Mouse (Mus musculus) heart, adult 2 months (tissue): ENCODE measurements at regions not wholly inside any gene's neighbourhood (a gene's known extent, or its start where the extent isn't known, plus 50 kb on each side); places are given as distances from the start of the nearest gene placed in this dataset.
"Not testable (repeated sequence)": the region's sequence is repeated elsewhere in the genome, so short reads cannot be mapped to it uniquely, and the experiment has no call there.

ENCODE experiments used
- DNase-seq, 2 experiments: peaks; one replicate each; pipeline ENCODE4 v3.0.0; 2021
- H3K27ac ChIP-seq: fragments of 200-600 bp; 2 replicates; pipeline ENCODE4 v1.8.1; 2022
- H3K27me3 ChIP-seq: fragments of 200-500 bp; 2 replicates; pipeline ENCODE4 v1.6.1; 2012; ENCODE audit warnings: mild to moderate bottlenecking, low read length, inconsistent platforms, mixed read lengths; ENCODE audit not compliant: control insufficient read depth, insufficient read depth
- H3K36me3 ChIP-seq: fragments of 200-500 bp; 2 replicates; pipeline ENCODE4 v1.6.1; 2012; ENCODE audit warnings: low read length, inconsistent platforms; ENCODE audit not compliant: control insufficient read depth, insufficient read depth
- H3K4me1 ChIP-seq: fragments of 200-500 bp; 2 replicates; pipeline ENCODE4 v1.6.1; 2011; ENCODE audit warnings: low read length; ENCODE audit not compliant: control insufficient read depth, insufficient read depth
- H3K4me3 ChIP-seq: fragments of 200-600 bp; 2 replicates; pipeline ENCODE4 v1.8.1; 2022
- H3K79me2 ChIP-seq: fragments of 200-500 bp; replicated peaks from 2 replicates; pipeline ENCODE4 v1.6.1; 2012; ENCODE audit warnings: mild to moderate bottlenecking, inconsistent platforms, low read length, moderate library complexity, mixed read lengths; ENCODE audit not compliant: control insufficient read depth, insufficient read depth
- H3K9ac ChIP-seq: fragments of 200-500 bp; 2 replicates; pipeline ENCODE4 v1.6.1; 2012; ENCODE audit warnings: low read depth, mild to moderate bottlenecking, control low read depth, inconsistent platforms, low read length, mixed read lengths
- CTCF ChIP-seq: fragments of 200-600 bp; IDR thresholded peaks from 2 replicates; pipeline ENCODE4 v1.8.1; 2022; ENCODE audit warnings: antibody characterized with exemption, mild to moderate bottlenecking, moderate library complexity
- EP300 ChIP-seq: fragments of 200-500 bp; IDR thresholded peaks from 2 replicates; pipeline ENCODE4 v1.6.1; 2011; ENCODE audit warnings: low read depth, low read length, control low read depth; ENCODE audit not compliant: insufficient read depth
- POLR2A ChIP-seq: fragments of 200-500 bp; IDR thresholded peaks from 2 replicates; pipeline ENCODE4 v1.6.1; 2011; ENCODE audit warnings: mild to moderate bottlenecking, low read depth, low read length, control low read depth; ENCODE audit not compliant: insufficient read depth
- WGBS: fragments of 180-500 bp; shearing (Covaris S2); methylation state at CpG from one replicate; pipeline ENCODE4 v1.1.7; 2018; 5-methylcytosine and 5-hydroxymethylcytosine counted together
- intact Hi-C: fragments of 180-260 bp; cut with DNase I; formaldehyde crosslinking; loops from one replicate; pipeline ENCODE4 v1.15.1; 2025

GRCm38 (mm10) chr5:68351793-68352192, 320.2 kb downstream of the Grxcr1 start:
- WGBS, result 57% methylated on average over 5 of the region's 5 CpGs
- Histone ChIP-seq H3K36me3 (no peaks in the 10 kb centered on the region), H3K4me3 (no peak overlapping the region), H3K79me2 (no peaks in the 10 kb centered on the region), H3K27ac (no peak overlapping the region), H3K27me3 (no peaks in the 10 kb centered on the region), H3K4me1 (no peaks in the 10 kb centered on the region), H3K9ac (no peak overlapping the region)
- DNase-seq, result no peak
- intact Hi-C loops, result no loop called here
- TF ChIP-seq POLR2A (no peak), CTCF (no peak), EP300 (no peak)

DNA sequence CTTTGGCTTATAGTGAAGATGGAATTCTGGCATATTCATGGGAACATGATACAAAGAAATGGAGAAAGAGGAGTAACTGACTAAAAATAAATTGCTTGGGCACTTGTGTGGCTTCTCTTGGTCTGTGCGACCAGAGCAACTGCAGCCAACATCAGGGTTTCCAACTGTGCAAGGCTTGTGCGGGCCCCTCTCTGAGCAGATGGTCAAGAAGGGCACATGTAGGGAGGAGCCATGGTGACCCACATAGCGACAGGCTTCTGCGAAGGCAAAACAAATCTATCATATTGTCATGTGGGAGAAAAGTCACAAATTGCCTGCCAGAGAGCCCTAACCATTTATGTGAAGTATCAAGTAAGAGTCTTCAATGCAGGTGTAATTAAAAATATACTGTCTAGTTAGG, 321.6 kb downstream of the Grxcr1 start:
- WGBS, result 79% methylated on average over 4 of the region's 4 CpGs
- no peak for DNase-seq
- no peaks in the 10 kb centered on the region for H3K79me2 ChIP-seq
- H3K36me3 ChIP-seq, result no peaks in the 10 kb centered on the region
- no peak overlapping the region for H3K27ac ChIP-seq
- TF ChIP-seq EP300 (no peak), POLR2A (no peak), CTCF (no peak)
- H3K4me3 ChIP-seq, result no peak overlapping the region
- intact Hi-C loops, result no loop called here
- no peak overlapping the region for H3K9ac ChIP-seq
- H3K4me1 ChIP-seq, result no peaks in the 10 kb centered on the region
- no peaks in the 10 kb centered on the region for H3K27me3 ChIP-seq

- H3K4me3 ChIP-seq, intact Hi-C loops, H3K27ac ChIP-seq, DNase-seq, H3K79me2 ChIP-seq, H3K36me3 ChIP-seq, H3K27me3 ChIP-seq, H3K9ac ChIP-seq, H3K4me1 ChIP-seq: not testable (repeated sequence)
- WGBS, result 73% methylated on average over 3 of the region's 3 CpGs
These were observed 322.2 kb downstream of the Grxcr1 start for GRCm38 (mm10) chr5:68353816-68354215.

DNA sequence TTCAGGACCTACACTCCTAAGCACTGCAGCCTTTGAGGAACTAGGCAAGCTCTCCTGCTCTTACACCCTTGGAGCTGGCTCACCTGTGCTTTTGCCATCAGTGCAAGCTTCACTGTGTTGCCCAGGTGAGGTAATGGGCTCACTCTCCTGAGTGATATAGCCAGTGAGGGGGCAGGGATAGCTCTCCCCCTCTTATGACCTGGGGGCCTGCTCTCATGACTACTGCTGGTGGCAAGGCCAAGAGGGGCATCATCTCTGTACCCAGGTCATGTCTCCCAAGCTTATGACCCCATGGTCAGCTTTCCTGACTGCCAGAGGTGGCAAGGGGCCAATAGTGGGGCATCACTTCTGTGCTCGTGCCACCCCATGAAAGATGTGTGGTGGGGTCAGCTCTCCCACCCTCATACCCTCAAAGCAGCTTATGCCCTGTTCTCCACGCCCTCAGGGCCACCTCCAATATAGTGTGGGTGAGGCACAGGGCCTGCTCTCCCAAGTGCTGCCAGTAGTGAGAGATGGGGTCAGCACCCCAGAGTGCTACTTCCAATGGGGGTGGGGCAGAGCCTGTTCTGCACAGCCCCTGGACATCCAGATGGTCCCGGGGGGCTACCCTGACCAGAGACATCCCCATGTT, 330.1 kb downstream of the Grxcr1 start:
- intact Hi-C loops, result no loop called here
- Histone ChIP-seq H3K79me2 (no peaks in the 10 kb centered on the region), H3K27me3 (no peaks in the 10 kb centered on the region), H3K36me3 (no peaks in the 10 kb centered on the region), H3K9ac (no peak overlapping the region), H3K4me1 (no peaks in the 10 kb centered on the region), H3K4me3 (no peak overlapping the region), H3K27ac (no peak overlapping the region)
- no peak for TF ChIP-seq EP300
- TF ChIP-seq POLR2A, result no peak
- TF ChIP-seq CTCF, result no peak
- WGBS, result 58% methylated on average over 3 of the region's 3 CpGs
- no peak for DNase-seq

- WGBS, result 80% methylated on average over 2 of the region's 2 CpGs
- DNase-seq, result no peak
- no peaks in the 10 kb centered on the region for H3K27me3 ChIP-seq
These were observed 341.4 kb downstream of the Grxcr1 start for GRCm38 (mm10) chr5:68373082-68373481.

More at GRCm38 (mm10) chr5:68373082-68373481, 341.4 kb downstream of the Grxcr1 start:
- Histone ChIP-seq H3K9ac (no peak overlapping the region), H3K27ac (no peak overlapping the region), H3K4me1 (no peaks in the 10 kb centered on the region), H3K79me2 (no peaks in the 10 kb centered on the region), H3K36me3 (no peaks in the 10 kb centered on the region), H3K4me3 (no peak overlapping the region)
- TF ChIP-seq CTCF, result no peak
- TF ChIP-seq EP300, result no peak
- TF ChIP-seq POLR2A, result no peak
- intact Hi-C loops, result no loop called here
